Mouse (Mus musculus): ENCODE results near the gene Zp2.

DNA sequence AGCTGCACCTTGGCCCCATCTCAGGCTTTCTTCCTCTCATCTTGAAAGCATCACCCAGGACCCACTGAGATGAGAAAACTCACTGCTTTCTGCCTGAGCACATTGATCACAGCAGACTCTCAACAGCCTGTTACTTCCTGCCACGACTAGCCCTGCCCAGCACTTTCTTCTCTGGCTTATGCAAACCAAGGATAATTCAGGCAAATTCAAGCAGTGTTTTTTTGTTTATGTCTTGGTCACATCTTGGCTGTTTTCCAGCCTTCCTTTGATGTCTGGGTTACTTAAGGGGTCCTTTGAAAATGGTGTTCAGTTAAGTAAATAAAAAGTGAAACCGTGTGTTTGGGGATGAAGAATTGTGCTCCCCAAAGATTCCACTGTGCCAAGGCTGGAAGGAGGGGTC lies 33.8 kb upstream of the Zp2 start:
- TF ChIP-seq ZMIZ1 (IDR thresholded peaks at IDR 0.05; ENCODE audit: low read depth, low read length) (no peak), CHD2 (IDR thresholded peaks at IDR 0.05; ENCODE audit: low read length) (no peak), POLR2A (IDR thresholded peaks at IDR 0.05; ENCODE audit: control insufficient read depth in 1 of 2, insufficient read depth in 1 of 2, low read depth in 1 of 2, low read length in 2 of 2, poor library complexity in 1 of 2) (no peak), TAL1 (IDR thresholded peaks at IDR 0.05; ENCODE audit: low read length) (no peak), BHLHE40 (IDR thresholded peaks at IDR 0.05; ENCODE audit: borderline replicate concordance, low read depth, low read length) (no peak), CTCF (IDR thresholded peaks at IDR 0.05 in 2 of 3, conservative IDR thresholded peaks at IDR 0.05 in 1 of 3; ENCODE audit: control insufficient read depth in 1 of 3, insufficient read depth in 1 of 3, low read depth in 2 of 3, low read length in 3 of 3, poor library complexity in 1 of 3, severe bottlenecking in 1 of 3) (no peak), POLR2AphosphoS5 (IDR thresholded peaks at IDR 0.05; ENCODE audit: borderline replicate concordance, low read depth, low read length) (no peak)

Data from MEL (cell line).